Mouse (Mus musculus) adrenal gland (tissue): ENCODE data around the gene Catsperd.

Experiments used
- intact Hi-C: fragments of 180-260 bp; cut with DNase I; formaldehyde crosslinking; loops from one replicate; pipeline ENCODE4 v1.15.1; 2025
- long read RNA-seq, 2 experiments: library from polyadenylated mRNA; unstranded; transcript quantifications; one replicate each; pipeline ENCODE4 v2.0.0; 2020; ENCODE audit warnings: borderline replicate concordance in 1 of 2; ENCODE audit not compliant: insufficient replicate concordance in 1 of 2

The Catsperd gene
- long read RNA-seq, experiment 1, partial matches to known transcripts = 0 of 2 reads
- long read RNA-seq, experiment 1, other reads (novel, unspliced or antisense) = 2 of 2 reads
- long read RNA-seq, experiment 2 = 0 reads

- intact Hi-C loops = no loop called here
Measured at GRCm38 (mm10) chr17:56627530-56628277, at the start of gene Catsperd. Gene Catsperd, plus strand, starts transcription at chr17:56628143.

GRCm38 (mm10) chr17:56583071-56583470, 44.9 kb upstream of the Catsperd start:
- intact Hi-C loops = no loop called here

GRCm38 (mm10) chr17:56583611-56584256, 44.2 kb upstream of the Catsperd start:
- intact Hi-C loops = no loop called here

- intact Hi-C loops = no loop called here
Measured at GRCm38 (mm10) chr17:56584257-56585130, 43.4 kb upstream of the Catsperd start, which contains the start of the genes Safb2 and Safb. Gene Safb2, minus strand, starts transcription at chr17:56584585. Gene Safb, plus strand, starts transcription at chr17:56584825.

GRCm38 (mm10) chr17:56585171-56585821, 42.6 kb upstream of the Catsperd start:
- intact Hi-C loops = no loop called here

- intact Hi-C loops = no loop called here
Measured at GRCm38 (mm10) chr17:56587773-56588172, 40.2 kb upstream of the Catsperd start.

- intact Hi-C loops = no loop called here
Measured at GRCm38 (mm10) chr17:56588921-56589320, 39.0 kb upstream of the Catsperd start.

- intact Hi-C loops = no loop called here
Measured at GRCm38 (mm10) chr17:56592553-56592952, 35.4 kb upstream of the Catsperd start.

- intact Hi-C loops = no loop called here
Measured at GRCm38 (mm10) chr17:56593527-56594271, 34.2 kb upstream of the Catsperd start.

- intact Hi-C loops = no loop called here
Measured at GRCm38 (mm10) chr17:56603186-56604069, 24.5 kb upstream of the Catsperd start.

GRCm38 (mm10) chr17:56604070-56604380, 23.9 kb upstream of the Catsperd start:
- intact Hi-C loops = no loop called here

GRCm38 (mm10) chr17:56604422-56604821, 23.5 kb upstream of the Catsperd start:
- intact Hi-C loops = no loop called here

- intact Hi-C loops = no loop called here
Measured at GRCm38 (mm10) chr17:56605431-56605830, 22.5 kb upstream of the Catsperd start.

- intact Hi-C loops = no loop called here
Measured at GRCm38 (mm10) chr17:56607521-56608062, 20.4 kb upstream of the Catsperd start.

GRCm38 (mm10) chr17:56608699-56609098, 19.2 kb upstream of the Catsperd start:
- intact Hi-C loops = no loop called here

GRCm38 (mm10) chr17:56609452-56610171, 18.3 kb upstream of the Catsperd start, which contains the start of gene 2410015M20Rik:
Gene 2410015M20Rik, minus strand, starts transcription at chr17:56609771.
- intact Hi-C loops = loop anchor here (5.0 kb wide), 1 partner anchor 58 kb away; no protein-coding TSS in a partner anchor

- intact Hi-C loops = loop anchor here (5.0 kb wide), 1 partner anchor 56 kb away; no protein-coding TSS in a partner anchor
Measured at GRCm38 (mm10) chr17:56611323-56611722, 16.6 kb upstream of the Catsperd start.
